Mouse (Mus musculus): Measurements from ENCODE around the gene Rnf145.

Rnf145 gene

DNA sequence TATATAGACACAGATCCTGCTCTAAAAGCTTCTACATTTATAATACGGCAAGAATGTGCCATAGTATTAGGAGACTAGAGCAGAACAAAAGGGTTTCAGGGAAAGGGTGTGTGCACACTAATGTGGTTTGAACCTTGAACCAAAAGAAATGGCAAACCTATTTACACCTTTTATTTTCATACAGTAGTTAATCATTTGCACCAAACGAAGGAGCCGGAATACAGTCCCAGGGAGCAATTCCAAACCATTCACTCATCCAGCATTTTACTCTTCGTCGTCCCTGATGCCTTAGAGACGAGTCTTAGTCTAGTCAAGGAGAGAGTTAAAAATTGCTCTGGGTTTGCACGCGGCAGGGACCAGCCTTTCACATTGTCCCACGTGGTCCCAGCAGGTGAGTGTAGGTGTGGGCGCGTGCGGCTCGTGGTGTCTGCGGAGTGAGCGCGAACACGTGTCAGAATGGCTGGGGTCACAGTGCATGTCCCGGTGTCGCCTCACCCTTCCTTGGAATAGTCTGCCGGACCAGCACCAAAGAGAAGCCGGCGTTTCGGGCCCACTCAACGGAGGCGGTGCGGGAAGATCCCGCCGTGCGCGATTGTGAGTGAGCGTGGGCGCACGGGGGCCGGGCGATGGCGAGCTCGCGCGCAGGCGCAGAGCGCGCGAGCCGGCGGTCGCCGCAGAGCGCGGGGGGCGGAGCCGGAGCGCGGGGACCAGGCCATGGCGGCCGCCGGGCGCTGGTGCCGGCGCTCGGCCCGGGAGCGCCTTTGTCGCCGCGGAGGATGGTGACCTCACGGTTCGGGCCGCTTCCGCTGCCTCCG, at the start of gene Rnf145:
Gene Rnf145, plus strand, starts transcription at position 684 of the 815 bp plus-strand sequence.
- DNase-seq (ENCODE audit: low spot score): peak; percentile 62

DNA sequence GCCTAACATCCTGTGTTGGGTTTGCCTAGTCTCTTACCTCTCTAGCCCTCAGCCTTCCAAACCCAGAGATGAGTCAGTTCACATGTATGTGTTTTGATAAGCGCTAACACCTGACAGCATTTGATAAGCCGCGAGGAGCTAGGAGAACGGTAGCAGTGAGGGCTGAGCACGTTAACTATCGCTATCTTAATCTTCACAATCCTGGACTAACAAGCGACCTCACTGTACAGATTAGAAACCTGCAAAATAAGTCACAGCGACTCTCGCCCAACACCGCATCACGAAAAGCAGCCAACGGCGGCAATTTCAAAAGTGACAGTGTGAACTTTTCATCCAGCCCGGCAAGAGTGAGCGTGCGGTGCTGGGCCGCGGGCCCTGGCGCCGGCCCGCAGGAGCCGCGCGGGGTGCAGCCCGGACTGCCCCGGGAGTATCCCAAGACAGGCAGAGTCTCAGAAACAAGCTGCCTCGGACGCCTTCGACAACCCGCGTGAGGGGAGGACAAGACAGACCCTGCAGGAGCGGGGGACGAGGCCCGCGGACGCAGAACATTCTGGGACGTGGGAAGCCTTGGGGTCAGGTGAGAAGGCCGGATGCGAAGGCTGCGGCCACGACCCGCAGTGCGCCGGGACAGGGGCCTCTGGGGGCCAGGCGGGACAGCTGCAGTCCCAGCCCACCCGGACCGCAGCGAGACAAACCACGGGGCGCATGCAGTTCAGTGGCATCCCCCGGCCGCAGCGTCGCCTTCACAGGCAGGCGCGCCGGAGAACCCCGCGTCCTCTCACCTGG, 48.9 kb upstream of the Rnf145 start:
- DNase-seq (ENCODE audit: low spot score): peak; percentile 36

DNA sequence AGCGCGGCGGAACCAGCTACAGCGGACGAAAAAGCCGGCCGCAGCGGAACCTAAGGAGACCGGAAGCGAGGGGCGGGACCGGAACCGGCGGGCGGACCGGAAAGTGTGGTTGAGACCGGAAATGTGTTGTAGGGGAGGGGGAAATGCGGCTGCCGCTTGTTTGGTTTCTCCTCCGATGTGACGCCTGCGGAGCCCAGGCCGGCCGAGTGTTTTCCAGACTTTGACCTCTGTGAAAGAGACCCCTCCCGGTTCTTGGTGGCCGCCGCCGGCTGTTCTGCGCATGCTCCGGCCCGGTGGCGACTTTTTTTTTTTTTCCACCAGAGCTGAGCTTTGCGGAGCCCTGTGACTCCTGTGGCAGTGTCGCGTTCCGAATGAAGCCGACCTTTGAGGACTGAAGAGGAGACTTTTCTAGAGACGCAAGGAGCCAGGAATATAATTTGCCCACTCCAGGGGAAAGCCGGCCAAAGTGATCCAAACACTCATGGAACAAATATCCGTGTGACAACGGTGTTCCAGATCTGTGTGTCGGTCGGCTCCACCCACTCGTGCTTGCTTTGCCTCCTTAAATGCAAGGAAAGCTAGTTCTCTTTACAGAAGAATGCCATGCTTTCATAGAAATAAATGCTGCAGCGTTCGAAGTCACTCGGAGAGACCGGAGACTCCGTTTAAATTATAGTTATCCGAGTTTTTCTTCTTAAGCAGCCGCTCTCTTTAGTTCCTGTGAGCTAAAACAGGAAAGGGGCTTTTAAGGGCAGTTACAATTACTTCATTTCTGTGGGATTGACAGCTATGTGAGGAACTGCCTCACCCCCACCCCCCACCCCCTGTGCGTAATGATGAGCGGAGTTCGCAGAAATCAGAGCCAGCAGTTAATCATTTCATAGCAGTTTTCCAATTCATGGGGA, 48.1 kb upstream of the Rnf145 start, which contains the start of gene Ublcp1:
Gene Ublcp1, minus strand, starts transcription at position 67 of the 905 bp plus-strand sequence.
- DNase-seq (ENCODE audit: low spot score): peak; percentile 93

DNA sequence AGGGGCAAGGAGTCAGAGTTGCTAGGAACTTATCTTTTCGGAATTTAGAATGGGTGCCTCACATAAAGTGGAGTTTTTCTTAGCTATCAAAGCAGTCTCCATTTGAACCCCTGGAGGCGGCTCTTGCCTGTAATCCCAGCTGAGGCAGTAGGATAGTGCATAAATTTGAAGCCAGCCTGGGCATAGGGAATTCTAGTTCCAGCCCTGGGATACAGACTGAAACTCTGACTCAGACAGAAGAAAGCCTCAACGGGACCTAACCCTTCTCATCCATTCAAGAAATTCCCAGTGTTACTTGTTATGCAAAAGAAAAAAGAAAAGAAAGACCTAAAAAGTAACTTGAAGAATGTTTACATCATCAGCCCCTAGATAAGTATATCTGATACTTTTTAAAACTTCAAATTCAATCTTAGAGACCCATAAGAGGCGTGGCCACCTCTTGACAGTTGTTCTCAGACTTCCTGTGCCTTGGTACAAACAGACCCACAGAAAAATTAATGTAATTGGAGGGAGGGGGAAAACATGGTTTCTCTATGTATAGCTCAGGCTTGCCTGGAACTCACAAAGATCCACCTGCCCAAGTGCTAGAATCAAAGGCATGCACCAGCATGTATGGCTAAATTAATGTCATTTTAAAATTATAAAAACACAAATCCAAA, 47.3 kb upstream of the Rnf145 start:
- peak; percentile 43 for DNase-seq (ENCODE audit: low spot score)

DNA sequence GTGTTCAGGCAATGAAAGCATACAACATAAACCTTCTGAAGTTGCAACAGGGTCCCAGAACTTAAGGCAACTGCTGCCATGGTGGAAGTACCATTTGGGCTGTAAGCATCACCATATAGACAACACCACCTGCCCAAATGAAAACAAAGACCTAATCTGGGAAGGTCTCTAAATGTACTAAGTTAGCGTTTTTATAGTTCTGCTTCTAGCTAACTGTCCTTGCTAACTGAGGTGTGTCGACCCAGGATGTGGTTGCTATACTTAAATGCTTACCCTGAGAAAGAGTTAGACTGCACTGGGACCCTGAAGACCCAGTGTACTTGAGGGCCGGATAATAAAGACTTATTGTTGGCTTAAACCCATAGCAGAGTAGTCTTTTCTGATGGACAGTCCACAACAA, 43.3 kb upstream of the Rnf145 start:
- DNase-seq (ENCODE audit: low spot score): no peak

DNA sequence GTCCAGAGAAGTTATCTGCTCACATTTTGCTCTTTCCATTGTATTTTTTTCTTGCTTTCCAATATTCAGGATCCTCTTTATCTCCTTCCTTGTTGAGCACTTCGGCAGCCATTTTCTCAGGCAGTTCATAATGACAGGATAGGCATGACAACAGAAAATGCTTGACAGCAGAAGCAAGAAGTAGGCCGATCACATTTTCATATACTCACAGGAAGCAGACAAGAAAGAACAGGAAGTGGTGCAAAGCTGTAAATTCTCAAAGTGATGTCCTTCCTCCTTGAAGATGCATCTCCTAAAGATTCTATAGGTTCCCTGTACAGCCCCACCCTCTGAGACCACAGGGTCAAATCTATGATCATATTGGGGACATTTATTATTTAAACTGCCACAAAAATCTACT, 42.3 kb upstream of the Rnf145 start:
- DNase-seq (ENCODE audit: low spot score): no peak

DNA sequence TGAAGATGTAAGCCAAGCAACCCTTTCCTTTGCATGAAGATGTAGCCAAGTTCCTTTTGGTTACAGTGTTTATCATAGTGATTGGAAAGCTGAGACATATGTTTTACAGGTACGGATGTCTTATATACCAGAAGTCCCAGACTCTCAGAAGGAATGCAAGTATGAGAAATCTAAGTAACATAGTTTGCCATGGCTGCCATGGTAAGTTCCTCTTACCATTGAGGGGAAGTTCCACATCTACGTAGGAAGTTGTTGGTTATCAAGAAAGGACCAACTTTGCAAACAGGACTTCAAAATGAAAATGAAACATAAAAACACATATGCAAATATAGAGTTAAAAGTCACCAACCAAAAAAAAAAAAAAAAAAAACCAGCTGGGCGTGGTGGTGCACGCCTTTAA, 40.4 kb upstream of the Rnf145 start:
- DNase-seq (ENCODE audit: low spot score): no peak

DNA sequence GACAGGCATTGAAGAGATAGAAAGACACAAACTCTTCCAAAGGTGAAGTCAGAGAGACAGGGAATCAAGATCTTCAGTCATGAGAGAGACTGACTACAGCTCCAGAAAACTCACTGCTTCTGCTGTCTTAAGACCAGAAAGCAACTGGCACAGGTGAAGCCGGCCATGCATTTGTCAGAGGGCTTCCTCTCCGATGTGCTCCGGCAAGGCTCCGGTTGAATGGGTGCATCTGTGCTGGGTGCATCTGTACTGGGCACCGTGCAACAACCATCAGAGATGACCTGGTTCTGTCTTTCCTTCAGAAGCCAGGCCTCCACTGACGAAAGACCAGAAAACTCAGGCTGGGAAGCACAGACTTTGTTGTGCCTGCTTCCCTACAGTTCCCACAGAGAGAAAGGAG, 38.5 kb upstream of the Rnf145 start:
- DNase-seq (ENCODE audit: low spot score): no peak

DNA sequence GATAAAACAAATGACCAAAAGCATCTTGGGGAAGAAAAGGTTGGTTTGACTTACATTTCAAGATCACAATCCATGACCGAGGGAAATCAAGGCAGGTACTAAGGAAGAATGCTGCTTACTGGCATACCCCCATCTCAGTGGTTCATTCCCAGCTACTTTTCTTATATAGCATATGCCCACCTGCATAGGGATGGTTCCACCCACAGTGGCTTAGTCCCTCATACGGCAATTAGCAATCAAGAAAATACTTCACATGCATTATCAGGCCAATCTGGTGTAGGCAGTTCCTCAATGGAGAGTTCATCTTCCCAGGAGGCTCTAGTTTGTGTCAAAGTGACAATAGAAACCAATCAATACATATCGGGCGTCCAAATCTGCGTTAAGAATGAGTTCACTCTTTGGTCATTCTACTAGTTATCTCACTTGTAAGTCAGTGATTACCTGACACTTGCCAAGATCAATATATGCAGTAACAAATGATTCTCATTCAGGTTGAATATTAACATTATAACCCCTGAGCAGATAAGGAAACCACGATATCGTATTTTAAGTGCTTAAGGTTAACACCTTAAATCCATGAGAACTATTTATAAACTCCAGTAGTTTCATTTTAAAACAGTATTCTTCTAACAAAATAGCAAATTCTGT, 33.6 kb upstream of the Rnf145 start:
- no peak for DNase-seq (ENCODE audit: low spot score)

DNA sequence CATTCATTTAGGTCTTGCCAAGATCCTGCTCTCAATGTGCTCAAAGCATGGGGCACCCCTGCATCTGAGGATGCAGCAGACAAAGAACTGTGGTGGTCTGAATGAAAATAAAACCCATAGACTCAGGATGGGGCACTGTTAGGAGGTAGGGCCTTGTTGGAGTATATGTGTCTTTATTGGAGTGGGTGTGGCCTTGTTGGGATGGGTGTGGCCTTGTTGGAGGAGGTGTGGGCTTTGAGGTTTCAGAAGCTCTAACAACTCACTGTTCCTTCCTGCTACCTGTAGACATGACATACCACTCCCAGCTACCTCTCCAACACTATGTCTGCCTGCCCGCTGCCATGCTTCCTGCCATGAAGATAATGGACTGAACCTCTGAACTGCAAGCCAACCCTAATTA, 29.6 kb upstream of the Rnf145 start:
- DNase-seq (ENCODE audit: low spot score): no peak

DNA sequence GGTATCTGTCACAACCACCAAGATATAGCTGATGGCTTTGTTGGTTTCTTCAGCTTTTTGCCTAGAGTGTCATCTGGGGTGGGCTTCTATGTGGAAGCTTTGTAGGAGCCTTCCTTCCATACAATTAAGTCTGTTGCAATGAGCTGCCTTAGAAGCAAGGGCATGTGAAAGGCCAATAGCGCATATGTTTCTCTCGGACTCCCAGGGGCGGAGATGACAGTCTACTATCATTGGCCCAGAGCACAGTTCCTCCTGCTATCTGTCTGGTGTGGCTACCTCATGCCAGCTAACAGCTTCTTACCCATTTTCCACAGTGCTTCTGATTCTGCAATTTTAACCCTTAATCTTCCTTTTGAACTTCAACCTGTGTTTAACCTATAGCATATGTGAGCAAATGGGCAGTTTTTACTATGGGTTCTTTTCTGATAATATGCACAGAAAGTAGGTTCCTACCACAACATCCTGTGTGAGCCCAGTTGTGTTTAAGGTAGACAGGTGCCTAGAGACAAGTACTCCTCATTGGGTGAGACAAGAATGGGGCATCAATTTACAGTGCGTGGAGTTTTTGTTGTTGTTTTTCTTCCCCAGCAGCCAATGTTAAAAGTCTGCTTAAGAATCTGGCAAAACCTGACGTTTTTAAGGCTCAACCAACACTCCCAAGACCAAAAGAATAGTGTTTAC, 24.0 kb upstream of the Rnf145 start:
- DNase-seq (ENCODE audit: low spot score): no peak

DNA sequence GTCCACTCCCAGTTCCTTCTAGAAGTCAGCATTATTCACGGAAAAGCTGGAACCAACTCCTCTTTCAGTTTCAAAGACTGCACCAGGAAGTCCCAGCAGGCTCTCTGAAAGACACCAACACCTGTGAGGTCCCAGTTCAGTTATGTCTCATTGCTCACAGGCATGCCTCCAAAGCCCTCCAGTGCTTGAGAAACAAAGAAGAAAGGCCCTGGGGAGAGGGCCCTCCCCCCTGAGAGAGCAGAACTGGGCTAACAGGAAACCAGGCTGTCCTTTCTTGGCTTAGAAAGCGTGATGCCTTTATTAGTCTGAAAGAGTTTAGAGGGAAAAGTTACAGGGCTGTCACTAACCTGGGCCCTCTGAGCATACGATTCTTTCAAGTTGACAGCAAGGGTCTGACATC, 22.5 kb upstream of the Rnf145 start:
- DNase-seq (ENCODE audit: low spot score): no peak

DNA sequence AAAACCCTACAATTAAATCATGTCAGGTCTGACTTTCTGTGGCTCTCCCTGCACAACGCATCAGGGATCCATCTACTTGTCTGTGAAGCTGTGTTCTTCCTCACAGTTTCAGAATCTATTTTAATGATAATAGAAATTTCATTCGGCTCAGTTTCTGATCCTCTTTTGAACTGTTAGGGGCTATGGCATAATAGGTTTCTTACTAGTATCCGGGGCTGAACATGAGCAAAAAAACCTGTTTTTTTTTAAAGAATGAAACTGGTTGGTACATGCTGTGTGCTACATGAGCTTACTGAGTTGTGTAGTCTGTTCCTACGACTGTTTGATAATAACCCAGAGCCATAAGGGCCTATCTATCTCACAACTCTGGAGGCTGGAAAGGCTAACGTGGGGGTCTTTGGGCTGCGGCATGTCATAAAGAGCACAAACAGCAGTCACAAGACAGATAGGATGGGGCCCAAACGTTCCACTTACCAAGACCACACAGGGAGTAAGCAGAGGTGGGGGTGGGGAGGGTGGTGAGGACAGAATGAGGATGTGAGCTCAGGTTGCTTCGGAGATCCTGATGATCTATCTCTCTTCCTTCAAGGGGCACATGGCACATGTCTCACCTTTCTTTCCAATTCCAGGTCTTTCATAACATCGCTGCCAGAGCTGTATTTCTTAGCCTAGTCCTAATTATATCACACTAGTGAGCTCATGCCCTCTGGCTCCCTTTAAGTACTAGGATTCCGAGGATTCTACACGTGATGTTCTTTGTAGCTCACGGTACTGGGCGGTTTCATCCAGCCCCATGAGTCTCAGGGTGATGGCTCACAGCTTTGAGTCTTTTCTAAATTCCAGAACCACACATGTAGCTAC, 20.1 kb upstream of the Rnf145 start:
- DNase-seq (ENCODE audit: low spot score): no peak

DNA sequence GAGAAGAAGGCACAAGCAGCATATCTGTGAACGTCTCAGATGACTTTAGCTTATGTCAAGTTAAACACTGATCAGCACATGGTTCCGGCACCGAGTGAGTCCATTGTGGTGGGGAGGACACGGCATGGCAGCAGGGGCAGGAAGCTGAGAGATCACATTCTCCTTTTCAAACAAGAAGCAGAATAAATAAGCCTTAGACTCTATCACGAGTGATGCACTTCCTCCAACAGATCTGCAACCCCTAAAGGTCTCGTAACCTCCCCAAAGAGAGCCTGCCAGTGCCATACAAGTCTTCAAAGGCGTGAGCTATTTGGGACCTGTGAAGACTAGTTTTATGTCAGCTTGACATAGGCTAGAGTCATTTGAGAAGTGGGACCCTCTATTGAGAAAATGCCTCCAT, 17.8 kb upstream of the Rnf145 start:
- DNase-seq (ENCODE audit: low spot score): no peak

DNA sequence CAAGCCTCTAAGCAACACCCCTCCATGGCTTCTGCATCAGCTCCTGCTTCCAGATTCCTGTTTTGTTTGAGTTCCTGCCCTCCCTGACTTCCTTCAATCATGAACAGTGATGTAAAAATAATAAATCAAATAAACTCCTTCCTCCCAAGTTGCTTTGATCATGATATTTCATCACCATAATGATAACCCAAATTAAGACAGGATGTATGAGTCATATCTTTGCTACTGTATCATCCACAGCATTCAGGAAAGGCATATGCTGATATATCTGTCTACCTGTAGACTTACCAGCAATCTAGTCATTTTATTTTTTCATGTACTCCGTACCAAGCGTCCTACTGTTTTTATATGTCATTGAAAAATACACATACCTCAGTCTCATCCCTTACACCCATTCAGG, 17.3 kb upstream of the Rnf145 start:
- DNase-seq (ENCODE audit: low spot score): no peak

DNA sequence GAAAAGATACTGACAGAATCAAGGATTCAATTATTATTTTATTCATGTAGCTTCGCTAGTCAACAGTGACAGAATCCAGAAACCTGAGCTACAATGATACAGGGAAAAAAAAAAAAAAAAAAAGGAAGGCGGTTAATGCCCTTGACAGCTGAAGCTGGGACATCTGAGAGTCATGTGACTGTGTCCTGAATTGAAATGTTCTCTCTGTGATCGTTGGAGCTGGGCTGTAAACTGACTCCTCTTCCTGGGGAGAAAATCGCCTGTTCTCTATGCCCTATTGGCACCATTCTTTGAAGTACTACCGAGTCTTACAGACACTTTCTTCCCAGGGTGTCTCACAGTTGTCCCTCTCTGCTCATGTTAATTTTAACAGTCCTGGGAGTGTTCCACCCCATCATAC, 15.8 kb upstream of the Rnf145 start:
- no peak for DNase-seq (ENCODE audit: low spot score)

DNA sequence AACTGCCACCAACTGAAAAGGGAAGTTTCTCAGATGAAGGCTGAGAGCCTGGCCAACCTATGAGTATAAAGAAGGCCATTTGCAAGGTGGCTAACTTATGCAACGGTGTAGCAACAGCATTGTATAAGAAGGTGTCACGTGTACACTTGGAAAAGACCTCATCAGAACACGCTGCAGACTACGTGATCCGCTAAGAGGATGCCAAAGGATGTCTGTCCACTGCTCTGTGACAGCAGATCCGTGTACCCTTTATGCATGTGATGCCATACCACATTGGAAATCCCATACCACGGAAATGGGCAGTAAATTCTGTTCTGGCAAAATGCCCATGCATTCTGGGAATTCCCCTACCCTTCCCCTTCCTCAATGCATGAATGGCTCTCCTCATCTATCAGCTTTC, 14.6 kb upstream of the Rnf145 start:
- no peak for DNase-seq (ENCODE audit: low spot score)

DNA sequence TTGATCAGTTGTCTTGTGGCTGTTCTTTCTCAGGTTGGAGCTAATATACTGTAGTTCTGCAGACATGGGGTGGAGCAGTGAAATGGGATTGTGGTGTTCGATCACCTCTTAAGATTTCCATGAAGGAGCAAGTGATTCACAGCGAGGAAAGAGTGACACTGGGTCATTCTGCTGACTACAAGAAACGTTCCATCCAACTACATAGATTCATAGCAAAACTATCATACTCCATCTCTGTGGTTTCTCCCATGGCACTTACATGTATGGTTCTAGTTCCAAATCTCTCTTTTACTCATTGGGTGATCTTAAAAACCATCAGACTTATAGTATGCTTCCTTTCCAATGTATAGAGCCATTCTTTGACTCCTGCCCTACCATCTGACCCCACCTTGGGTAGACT, 14.0 kb upstream of the Rnf145 start:
- DNase-seq (ENCODE audit: low spot score): no peak

DNA sequence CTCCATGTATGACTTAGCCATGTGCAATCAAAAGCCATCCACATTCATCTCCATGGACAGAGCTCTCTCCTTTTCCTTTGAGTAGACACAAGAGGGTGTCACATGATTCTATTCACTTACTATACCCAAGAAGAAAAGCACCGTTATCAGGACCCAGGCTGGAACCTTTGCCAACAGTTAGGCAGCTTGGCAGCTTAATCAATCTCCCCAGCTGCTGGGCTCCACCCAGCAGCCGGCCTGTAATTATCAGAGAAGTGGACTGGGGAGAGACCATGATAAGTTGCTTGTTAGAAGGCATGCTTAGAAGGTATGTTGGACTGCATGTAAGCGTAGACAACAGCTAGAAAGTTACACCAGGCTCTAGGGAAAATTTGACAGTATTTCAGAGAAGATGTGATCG, 9.9 kb upstream of the Rnf145 start:
- no peak for DNase-seq (ENCODE audit: low spot score)

DNA sequence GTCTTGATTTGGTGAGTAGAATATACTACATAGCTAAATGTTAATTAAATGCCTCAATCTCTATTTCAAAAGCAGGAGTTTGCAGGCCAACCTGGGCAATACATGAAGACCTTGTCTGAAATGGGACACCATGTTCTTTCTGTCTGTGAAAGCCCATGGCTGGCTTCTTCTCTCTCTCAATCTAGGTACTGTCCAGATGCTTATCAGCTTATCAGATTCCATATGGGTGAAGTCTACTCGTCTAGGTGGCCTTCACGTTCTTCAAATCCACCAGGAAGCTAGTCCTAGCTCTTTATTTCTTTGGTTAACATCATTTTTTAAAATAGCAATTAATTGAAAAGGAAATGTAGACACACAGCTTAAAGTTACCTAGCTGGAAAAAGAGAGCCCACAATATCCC, 8.9 kb upstream of the Rnf145 start:
- no peak for DNase-seq (ENCODE audit: low spot score)

All from adipocyte (in vitro differentiated cells).